Mouse (Mus musculus): ENCODE results near the gene Cd200r3.

- TF ChIP-seq POLR2A (IDR thresholded peaks at IDR 0.05; ENCODE audit: insufficient read depth, low read length) (no peak), CTCF (IDR thresholded peaks at IDR 0.05; ENCODE audit: low read depth, low read length) (no peak)
These were observed 23.4 kb downstream of the Cd200r3 start for GRCm38 (mm10) chr16:44966891-44967290.
